Mouse (Mus musculus) heart, embryonic 13.5 days (tissue): ENCODE measurements around the gene Zfp335. TPM values are rescaled to one million over a fixed set of nuclear protein-coding genes. Genes with fewer than 3 reads are reported as not detected.

Experiments used
- ATAC-seq: fragments of 200-750 bp; cut with Nextera tagmentation; 2 replicates; pipeline ENCODE4 v1.8.0; 2017; ENCODE audit warnings: moderate TSS enrichment; ENCODE audit not compliant: insufficient number of reproducible peaks, low FRiP score, low TSS enrichment; ENCODE audit errors: extremely low read depth
- H3K27ac ChIP-seq: fragments of 300-500 bp; sonication (generic); replicated peaks from 2 replicates; pipeline ENCODE4 v1.5.1; 2015; ENCODE audit warnings: moderate library complexity, mild to moderate bottlenecking, inconsistent platforms
- H3K27me3 ChIP-seq: fragments of 300-500 bp; sonication (generic); replicated peaks from 2 replicates; pipeline ENCODE4 v1.6.1; 2015; ENCODE audit warnings: mild to moderate bottlenecking, inconsistent platforms
- H3K36me3 ChIP-seq: fragments of 300-500 bp; sonication (generic); 2 replicates; pipeline ENCODE4 v1.6.1; 2015; ENCODE audit warnings: mild to moderate bottlenecking, inconsistent platforms
- H3K4me1 ChIP-seq: fragments of 300-500 bp; sonication (generic); 2 replicates; pipeline ENCODE4 v1.6.1; 2015; ENCODE audit warnings: inconsistent platforms
- H3K4me2 ChIP-seq: fragments of 300-500 bp; sonication (generic); 2 replicates; pipeline ENCODE4 v1.6.1; 2015; ENCODE audit warnings: inconsistent platforms, mild to moderate bottlenecking, moderate library complexity
- H3K4me3 ChIP-seq: fragments of 300-500 bp; sonication (generic); 2 replicates; pipeline ENCODE4 v1.5.1; 2015; ENCODE audit warnings: moderate library complexity, mild to moderate bottlenecking, inconsistent platforms
- H3K9ac ChIP-seq: fragments of 300-500 bp; sonication (generic); 2 replicates; pipeline ENCODE4 v1.6.1; 2015; ENCODE audit warnings: inconsistent platforms, mild to moderate bottlenecking, moderate library complexity
- H3K9me3 ChIP-seq: fragments of 300-500 bp; sonication (generic); 2 replicates; pipeline ENCODE4 v1.6.1; 2016; ENCODE audit warnings: inconsistent platforms
- WGBS: fragments of 180-500 bp; shearing (Covaris S2); methylation state at CpG from one replicate; pipeline ENCODE4 v1.1.7; 2015; ENCODE audit warnings: mixed read lengths; 5-methylcytosine and 5-hydroxymethylcytosine counted together
- polyA plus RNA-seq: library from polyadenylated mRNA; unstranded; fragments of >200 nt; fragmentation: Nextera tagmentation; extraction: Ambion mirVana; gene quantifications from 2 replicates; pipeline ENCODE4 v1.2.1, GENCODE M21; 2015

The Zfp335 gene
- polyA plus RNA-seq, 1 experiment from 2014 or later = 9.2 TPM

DNA sequence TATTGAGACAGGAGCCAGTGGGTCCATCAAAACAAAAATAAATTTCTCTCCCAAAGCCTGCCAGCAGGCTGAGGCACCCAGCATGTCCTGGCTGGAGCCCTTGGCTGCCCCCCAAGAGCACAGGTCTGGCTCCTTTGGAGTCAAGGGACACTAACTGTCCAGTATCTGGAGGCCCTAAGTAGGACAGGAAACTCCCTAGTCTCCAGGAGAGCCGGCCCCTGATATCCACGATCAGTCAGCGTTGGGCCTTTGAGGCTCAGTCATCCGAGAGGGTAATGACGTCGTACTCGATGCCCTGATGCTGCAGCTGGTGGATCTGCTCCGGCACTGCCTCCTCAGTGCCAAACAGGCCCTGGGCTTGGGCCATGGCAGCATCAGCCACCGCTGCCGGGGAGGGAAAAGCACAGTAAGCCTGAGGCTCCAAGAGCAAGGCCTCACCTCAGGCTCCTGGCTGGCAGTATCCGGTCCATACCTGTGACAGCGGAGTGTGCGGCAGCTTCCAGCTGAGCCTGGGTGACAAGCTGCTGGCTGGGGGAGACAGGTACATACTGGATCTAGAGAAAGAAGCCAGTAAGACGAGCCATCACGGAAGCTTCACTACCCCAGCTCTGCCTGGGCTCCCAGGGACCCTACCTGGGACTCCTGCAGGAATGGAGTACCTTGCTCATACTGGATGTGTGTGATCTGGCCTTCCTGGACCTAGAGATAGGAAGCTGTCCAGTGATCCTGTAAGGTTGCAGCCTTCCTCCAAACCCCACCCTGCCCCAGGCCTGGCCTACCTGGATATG, 19.5 kb downstream of the Zfp335 start:
- Histone ChIP-seq H3K4me2 (no peak overlapping the region), H3K9ac (no peak overlapping the region), H3K9me3 (no peaks in the 10 kb centered on the region), H3K4me1 (no peaks in the 10 kb centered on the region), H3K36me3 (peaks cover 100% of the 10 kb centered on the region), H3K27me3 (no peaks in the 10 kb centered on the region), H3K27ac (no peak overlapping the region), H3K4me3 (no peak overlapping the region)
- WGBS = 85% methylated on average over 15 of the region's 15 CpGs
- ATAC-seq = no peak

DNA sequence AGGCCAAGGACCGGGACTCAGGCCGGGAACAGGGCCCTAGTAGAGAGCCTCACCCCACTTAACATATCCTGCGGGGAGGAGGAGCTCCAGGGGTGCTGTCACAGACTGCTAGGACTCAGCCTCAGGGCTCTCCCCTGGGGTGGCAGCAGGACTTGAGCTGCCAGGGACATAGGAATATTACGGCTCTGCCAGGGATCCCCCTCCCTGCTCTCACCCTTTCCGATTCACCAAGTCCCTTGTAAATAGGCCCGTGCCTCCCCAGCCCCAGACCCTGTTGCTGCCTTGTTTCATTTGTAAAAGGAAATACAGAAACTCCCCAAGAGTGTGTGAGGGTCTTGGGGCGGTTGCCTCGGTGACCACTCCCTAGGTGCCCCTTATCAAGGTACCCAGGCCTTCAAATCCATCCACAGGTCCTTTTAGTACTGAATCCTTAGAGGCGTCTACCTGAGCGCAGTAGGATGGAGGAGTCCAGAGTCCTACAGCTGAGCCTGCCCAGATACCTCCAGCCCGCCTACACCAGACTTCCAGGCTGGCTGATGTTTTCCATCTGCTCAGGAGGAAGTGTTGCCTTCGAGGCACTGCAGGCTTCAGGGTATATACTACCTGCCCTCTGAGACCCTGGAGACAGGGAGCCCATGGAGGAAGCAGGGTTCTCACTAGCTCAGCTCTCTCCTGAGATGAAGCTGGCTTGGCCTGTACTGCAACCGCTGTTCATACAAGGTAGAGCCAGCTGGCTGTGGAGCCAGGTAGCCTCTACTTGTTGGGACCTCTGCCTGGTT, 20.3 kb downstream of the Zfp335 start:
- Histone ChIP-seq H3K9ac (no peak overlapping the region), H3K9me3 (no peaks in the 10 kb centered on the region), H3K36me3 (peaks cover 100% of the 10 kb centered on the region), H3K4me3 (no peak overlapping the region), H3K4me1 (peaks cover 2% of the 10 kb centered on the region; the same call in 1 of the 2 replicates), H3K4me2 (no peak overlapping the region), H3K27me3 (no peaks in the 10 kb centered on the region), H3K27ac (no peak overlapping the region)
- 82% methylated on average over 13 of the region's 13 CpGs for WGBS
- no peak for ATAC-seq

DNA sequence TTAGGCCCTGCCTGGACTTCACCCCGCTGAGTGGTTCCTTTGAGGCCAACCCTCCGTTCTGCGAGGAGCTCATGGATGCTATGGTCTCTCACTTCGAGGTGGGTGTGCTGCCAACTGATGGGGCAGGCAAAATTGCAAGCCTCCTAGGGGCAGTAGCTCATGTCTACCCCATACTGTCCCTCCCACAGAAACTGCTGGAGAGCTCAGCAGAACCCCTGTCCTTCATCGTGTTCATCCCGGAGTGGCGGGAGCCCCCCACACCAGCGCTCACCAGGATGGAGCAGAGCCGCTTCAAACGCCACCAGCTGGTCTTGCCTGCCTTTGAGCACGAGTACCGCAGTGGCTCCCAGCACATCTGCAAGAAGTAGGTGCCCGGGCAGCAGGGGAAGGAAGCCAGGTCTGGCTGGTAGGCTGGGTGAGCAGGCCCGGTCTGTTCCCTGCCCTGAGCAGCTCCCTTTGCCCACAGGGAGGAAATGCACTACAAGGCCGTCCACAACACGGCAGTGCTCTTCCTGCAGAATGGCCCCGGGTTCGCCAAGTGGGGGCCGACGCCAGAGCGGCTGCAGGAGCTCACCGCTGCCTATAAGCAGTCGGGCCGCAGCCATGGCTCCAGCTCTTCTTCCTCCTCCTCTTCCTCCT, 21.0 kb downstream of the Zfp335 start:
- H3K9me3 ChIP-seq = no peaks in the 10 kb centered on the region

DNA sequence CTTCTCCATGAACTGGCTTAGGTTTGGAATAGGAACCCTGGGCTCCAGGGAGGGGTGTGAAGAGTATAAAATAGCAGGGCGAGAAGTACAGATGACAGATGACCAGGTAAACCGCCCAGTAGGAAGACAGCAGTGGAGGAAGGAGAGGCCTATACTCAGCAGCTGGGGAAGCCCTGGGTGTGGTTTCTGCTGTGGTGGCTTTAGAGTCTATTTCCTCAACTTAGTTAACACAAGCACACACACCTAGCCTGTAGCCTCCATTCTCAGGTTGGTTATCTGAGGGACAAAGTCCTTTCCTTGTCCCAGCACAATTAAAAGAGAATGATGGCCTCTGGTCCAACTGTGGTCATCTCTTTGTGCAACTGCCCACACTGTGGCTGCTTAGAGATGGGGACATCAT, 21.6 kb downstream of the Zfp335 start:
- Histone ChIP-seq H3K36me3 (peaks cover 100% of the 10 kb centered on the region), H3K4me3 (no peak overlapping the region), H3K9me3 (no peaks in the 10 kb centered on the region), H3K4me1 (peaks cover 13% of the 10 kb centered on the region), H3K27ac (no peak overlapping the region), H3K4me2 (no peak overlapping the region), H3K9ac (no peak overlapping the region), H3K27me3 (no peaks in the 10 kb centered on the region)
- ATAC-seq = no peak
- 90% methylated on average over 2 of the region's 2 CpGs for WGBS

More for the DNA sequence above, 21.0 kb downstream of the Zfp335 start:
- H3K4me1 ChIP-seq = peaks cover 9% of the 10 kb centered on the region
- no peak overlapping the region for H3K4me3 ChIP-seq
- H3K36me3 ChIP-seq = peaks cover 100% of the 10 kb centered on the region
- H3K4me2 ChIP-seq = no peak overlapping the region
- H3K27me3 ChIP-seq = no peaks in the 10 kb centered on the region
- no peak overlapping the region for H3K9ac ChIP-seq
- no peak for ATAC-seq
- no peak overlapping the region for H3K27ac ChIP-seq
- WGBS = 91% methylated on average over 24 of the region's 24 CpGs

DNA sequence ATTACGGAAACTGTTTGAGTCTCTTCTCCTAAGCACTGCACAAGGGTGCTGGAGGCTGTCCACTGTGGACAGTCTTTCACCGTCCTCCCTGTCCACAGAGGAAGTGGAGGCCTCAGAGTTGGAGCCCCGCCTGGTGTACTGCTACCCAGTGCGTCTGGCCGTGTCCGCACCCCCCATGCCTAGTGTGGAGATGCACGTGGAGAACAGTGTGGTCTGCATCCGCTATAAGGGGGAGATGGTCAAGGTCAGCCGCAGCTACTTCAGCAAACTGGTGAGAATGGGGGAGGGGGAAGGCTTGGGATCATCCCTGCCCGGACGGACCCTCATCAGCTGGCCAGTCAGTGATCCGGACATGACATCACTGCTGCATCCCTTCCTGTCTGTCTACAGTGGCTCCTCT, 22.6 kb downstream of the Zfp335 start:
- Histone ChIP-seq H3K27me3 (no peaks in the 10 kb centered on the region), H3K4me1 (peaks cover 13% of the 10 kb centered on the region), H3K4me2 (no peak overlapping the region), H3K9ac (no peak overlapping the region), H3K4me3 (no peak overlapping the region), H3K27ac (no peak overlapping the region), H3K9me3 (no peaks in the 10 kb centered on the region), H3K36me3 (peaks cover 100% of the 10 kb centered on the region)
- ATAC-seq = no peak
- 82% methylated on average over 12 of the region's 12 CpGs for WGBS

DNA sequence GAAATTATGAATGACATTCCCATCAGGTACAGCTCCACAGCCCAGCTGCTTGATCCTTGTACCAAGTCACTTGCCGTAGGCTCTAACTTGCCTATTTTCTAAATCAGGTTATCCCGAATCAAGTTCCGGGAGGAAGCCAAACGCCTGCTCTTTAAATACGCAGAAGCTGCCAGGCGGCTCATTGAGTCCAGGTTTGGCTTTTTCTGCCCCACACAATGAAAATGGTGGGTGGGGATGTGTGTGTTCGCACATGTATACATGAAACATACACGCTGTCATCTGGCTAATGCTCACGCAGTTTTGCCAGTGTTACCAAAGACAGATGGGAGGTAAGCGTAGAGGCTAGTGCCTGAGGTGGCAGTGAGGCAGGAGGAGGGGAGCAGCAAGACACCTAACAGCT, 24.9 kb downstream of the Zfp335 start:
- WGBS = 91% methylated on average over 10 of the region's 10 CpGs
- Histone ChIP-seq H3K27me3 (no peaks in the 10 kb centered on the region), H3K9me3 (no peaks in the 10 kb centered on the region), H3K9ac (no peak overlapping the region), H3K4me2 (no peak overlapping the region), H3K4me1 (peaks cover 13% of the 10 kb centered on the region), H3K4me3 (no peak overlapping the region), H3K36me3 (peaks cover 91% of the 10 kb centered on the region), H3K27ac (no peak overlapping the region)
- no peak for ATAC-seq

DNA sequence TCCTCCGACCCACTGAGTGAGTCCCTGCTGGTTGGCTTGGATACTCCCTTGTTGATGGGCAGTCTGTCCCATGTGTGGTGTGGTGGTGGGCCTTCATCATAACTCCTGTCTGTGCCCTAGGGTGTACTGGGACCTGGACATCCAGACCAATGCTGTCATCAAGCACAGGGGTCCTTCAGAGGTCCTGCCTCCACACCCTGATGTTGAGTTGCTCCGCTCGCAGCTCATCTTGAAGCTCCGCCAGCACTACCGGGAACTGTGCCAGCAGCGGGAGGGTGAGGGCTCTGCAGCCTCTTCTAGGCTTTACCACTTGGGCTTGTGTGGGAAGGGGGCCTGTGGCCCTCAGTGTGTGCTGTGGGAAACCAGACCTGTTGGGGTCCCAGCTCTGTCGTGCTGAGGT, 25.8 kb downstream of the Zfp335 start:
- no peaks in the 10 kb centered on the region for H3K27me3 ChIP-seq
- no peak overlapping the region for H3K4me3 ChIP-seq
- peak overlapping the region; percentile 38 for H3K9ac ChIP-seq
- H3K36me3 ChIP-seq = peaks cover 83% of the 10 kb centered on the region
- H3K4me1 ChIP-seq = peaks cover 17% of the 10 kb centered on the region
- peak overlapping the region; percentile 17 for H3K27ac ChIP-seq
- 0 out of 2 replicates have a peak, but pooled peaks have one; percentile 9 for ATAC-seq
- WGBS = 46% methylated on average over 7 of the region's 7 CpGs
- no peaks in the 10 kb centered on the region for H3K9me3 ChIP-seq
- H3K4me2 ChIP-seq = no peak overlapping the region

DNA sequence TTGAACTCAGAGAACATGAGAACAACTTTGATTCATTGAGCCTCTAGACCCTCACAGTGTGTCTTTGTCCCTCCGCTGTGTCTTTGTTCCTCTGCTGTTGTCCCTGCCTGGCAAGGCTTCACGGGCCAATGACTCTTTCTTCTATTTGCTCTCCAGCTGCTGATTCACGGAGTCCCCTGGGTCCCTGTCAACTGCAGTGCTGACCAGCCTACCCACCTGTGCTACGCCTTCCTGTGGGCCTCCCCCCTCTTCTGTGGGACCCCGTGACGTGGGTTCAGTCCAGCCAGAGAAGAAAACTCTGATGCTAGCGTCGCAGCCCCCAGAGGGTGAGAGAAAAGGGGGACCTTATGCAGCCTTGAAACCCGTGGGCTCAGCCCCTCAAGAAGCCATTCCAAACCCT, 28.9 kb downstream of the Zfp335 start:
- WGBS = 81% methylated on average over 9 of the region's 9 CpGs
- Histone ChIP-seq H3K4me1 (peaks cover 32% of the 10 kb centered on the region), H3K27ac (no peak overlapping the region), H3K4me2 (no peak overlapping the region), H3K27me3 (no peaks in the 10 kb centered on the region), H3K36me3 (peaks cover 52% of the 10 kb centered on the region), H3K9me3 (no peaks in the 10 kb centered on the region), H3K4me3 (no peak overlapping the region), H3K9ac (no peak overlapping the region)
- ATAC-seq = no peak

DNA sequence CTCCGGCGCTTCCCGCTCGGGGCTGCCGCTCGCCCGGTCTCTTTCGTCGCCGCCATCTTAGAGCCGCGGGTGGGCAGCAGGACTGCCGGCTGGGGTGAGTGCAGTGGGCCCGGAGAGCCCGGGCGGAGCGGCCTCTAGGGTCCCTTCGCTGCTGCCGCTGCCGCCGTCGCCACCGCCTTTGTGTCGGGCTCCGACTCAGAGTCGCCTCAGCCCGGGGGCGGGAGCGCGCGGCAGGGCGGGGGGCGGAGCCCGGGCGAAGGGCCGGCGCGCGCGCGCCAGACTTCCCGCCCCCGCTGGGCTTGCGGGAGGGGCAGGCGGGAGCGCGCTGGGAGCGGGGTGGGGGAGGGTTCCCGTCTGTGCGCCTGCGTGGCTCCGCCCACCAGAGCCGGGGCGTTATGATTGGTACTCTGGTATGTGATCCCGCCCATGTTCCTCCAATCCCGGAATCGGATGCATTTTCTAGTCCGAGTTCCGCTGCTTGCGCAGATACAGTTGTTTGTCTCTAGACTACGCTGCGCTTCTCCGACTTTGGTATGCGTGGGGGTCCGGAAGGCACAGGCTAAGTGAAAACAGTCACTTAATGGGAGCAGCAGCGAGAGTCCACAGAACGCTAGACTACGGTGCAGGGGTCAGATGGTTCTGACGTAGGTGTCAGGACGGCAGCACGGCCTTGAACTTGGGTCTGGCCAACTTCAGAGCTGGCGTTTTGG, 31.8 kb downstream of the Zfp335 start:
- Histone ChIP-seq H3K27ac (peak overlapping the region; percentile 100), H3K4me3 (peak overlapping the region; percentile 94), H3K4me2 (peak overlapping the region; percentile 79), H3K9ac (peak overlapping the region; percentile 100), H3K9me3 (no peaks in the 10 kb centered on the region), H3K36me3 (peaks cover 30% of the 10 kb centered on the region), H3K27me3 (no peaks in the 10 kb centered on the region), H3K4me1 (peaks cover 29% of the 10 kb centered on the region)
- ATAC-seq = peak; percentile 84
- under 1% methylated on average over 64 of the region's 72 CpGs for WGBS

DNA sequence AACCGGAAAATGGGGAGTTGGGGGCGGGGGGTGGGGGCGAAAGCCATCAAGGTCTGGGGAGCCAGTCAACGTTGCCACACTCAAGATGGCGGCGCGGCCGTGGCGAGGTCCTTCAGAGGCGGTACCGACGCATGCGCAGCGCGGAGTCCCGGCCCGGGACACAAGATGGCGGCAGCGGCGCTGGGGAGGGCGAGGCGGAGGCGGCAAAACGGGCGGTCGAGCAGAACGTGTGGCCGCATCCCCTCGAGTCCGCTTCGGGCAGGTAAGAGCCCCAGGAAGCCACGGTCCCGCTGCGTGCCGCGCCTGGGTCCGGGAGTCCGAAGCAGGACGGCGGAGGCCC, 32.4 kb downstream of the Zfp335 start, which contains the start of gene Pcif1:
Gene Pcif1 (plus strand): TSS at position 77 of the 340 bp plus-strand sequence.
- Histone ChIP-seq H3K9me3 (no peaks in the 10 kb centered on the region), H3K27ac (peak within 1 kb of the TSS; percentile 100), H3K4me3 (peak within 1 kb of the TSS; percentile 94), H3K27me3 (no peaks in the 10 kb centered on the region), H3K4me2 (peak within 1 kb of the TSS; percentile 79), H3K9ac (peak within 1 kb of the TSS; percentile 100), H3K36me3 (peaks cover 24% of the 10 kb centered on the region), H3K4me1 (peaks cover 34% of the 10 kb centered on the region)
- peak; percentile 78 for ATAC-seq
- WGBS = under 1% methylated on average over 38 of the region's 40 CpGs
